Mouse (Mus musculus) splenic B cell, adult 2 months (primary cell): ENCODE data around the gene Kri1.
"Not testable (repeated sequence)": the region's sequence is repeated elsewhere in the genome, so short reads cannot be mapped to it uniquely, and the experiment has no call there.

ENCODE experiments used
- DNase-seq: peaks from one replicate; pipeline ENCODE4 v3.0.0-alpha.2; 2011; ENCODE audit warnings: low read depth, low spot score
- H3K27me3 ChIP-seq: 2 replicates; pipeline ENCODE4 v1.6.1; 2012; ENCODE audit warnings: mild to moderate bottlenecking, low read length, moderate library complexity, mixed read lengths; ENCODE audit not compliant: control insufficient read depth, poor library complexity, insufficient read depth, severe bottlenecking
- H3K36me3 ChIP-seq: 2 replicates; pipeline ENCODE4 v1.6.1; 2012; ENCODE audit warnings: mild to moderate bottlenecking, low read length, moderate library complexity, mixed read lengths; ENCODE audit not compliant: control insufficient read depth, poor library complexity, insufficient read depth, severe bottlenecking

The Kri1 gene

GRCm38 (mm10) chr9:21233805-21234204 is 54.0 kb downstream of the Kri1 start:
- no peak for DNase-seq
- peaks cover 12% of the 10 kb centered on the region for H3K36me3 ChIP-seq
- H3K27me3 ChIP-seq: no peaks in the 10 kb centered on the region

DNA sequence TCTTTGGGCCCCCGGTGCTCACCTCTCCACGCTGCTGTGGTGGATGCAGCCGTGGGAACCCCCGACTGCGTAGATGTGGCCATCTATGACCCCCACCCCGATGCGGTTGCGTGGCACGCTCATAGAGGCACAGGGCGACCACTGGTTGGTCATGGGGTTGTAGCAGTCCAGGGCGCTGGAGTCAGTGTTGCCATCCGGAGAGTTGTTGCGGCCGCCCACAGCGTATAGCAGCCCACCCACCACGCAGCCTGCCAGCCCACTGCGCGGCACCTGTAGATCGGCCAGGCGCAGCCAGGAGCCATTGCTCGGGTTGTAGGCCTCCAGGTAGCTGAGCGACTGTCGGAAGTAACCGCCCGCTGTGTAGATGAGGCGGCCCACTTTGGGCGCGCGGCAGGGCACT is 54.4 kb downstream of the Kri1 start:
- Histone ChIP-seq H3K27me3 (no peaks in the 10 kb centered on the region), H3K36me3 (peaks cover 12% of the 10 kb centered on the region)
- DNase-seq: no peak

- DNase-seq: no peak
- no peaks in the 10 kb centered on the region for H3K27me3 ChIP-seq
- H3K36me3 ChIP-seq: peaks cover 12% of the 10 kb centered on the region
Observed at GRCm38 (mm10) chr9:21232867-21233266, 54.9 kb downstream of the Kri1 start.

DNA sequence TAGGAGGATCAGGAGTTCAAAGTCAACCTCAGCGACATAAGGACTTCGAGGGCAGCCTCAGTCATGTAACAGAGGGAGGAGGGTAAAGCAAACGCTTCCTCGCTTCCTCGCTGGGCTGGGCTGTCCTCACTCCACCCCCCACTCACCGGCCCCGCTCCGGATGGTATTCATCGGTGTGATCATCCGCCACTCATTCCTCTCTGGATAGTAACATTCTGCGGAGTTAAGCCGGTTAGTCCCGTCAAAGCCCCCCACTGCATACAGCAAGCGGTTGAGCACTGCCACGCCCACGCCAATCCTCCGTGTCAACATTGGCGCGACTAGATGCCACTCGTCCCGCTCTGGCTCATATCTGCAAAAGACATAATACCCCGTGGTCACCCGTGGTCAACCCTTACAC is 56.2 kb downstream of the Kri1 start:
- no peaks in the 10 kb centered on the region for H3K27me3 ChIP-seq
- peaks cover 12% of the 10 kb centered on the region for H3K36me3 ChIP-seq
- no peak for DNase-seq

DNA sequence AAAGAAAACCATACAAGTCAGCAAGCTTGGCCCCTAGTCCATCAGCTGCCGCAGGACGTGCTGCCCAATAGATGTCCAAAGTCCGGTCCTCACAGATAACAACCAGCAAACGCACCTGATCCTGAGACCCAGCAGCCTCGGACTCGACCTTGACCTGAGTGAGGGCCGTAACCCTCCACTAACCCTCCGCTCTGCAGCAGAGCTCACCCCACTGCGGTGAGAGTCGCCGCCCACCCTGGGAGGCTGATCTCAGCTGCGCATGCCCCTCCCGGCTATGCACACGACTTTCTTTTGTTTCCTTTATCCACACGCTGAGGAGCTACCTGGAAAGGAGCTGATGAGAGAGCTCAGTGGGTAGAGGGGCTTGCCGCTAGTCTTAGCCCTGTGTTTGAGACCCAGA is 60.4 kb downstream of the Kri1 start:
- no peak for DNase-seq
- Histone ChIP-seq H3K36me3 (peaks cover 2% of the 10 kb centered on the region; the same call in 1 of the 2 replicates), H3K27me3 (no peaks in the 10 kb centered on the region)

DNA sequence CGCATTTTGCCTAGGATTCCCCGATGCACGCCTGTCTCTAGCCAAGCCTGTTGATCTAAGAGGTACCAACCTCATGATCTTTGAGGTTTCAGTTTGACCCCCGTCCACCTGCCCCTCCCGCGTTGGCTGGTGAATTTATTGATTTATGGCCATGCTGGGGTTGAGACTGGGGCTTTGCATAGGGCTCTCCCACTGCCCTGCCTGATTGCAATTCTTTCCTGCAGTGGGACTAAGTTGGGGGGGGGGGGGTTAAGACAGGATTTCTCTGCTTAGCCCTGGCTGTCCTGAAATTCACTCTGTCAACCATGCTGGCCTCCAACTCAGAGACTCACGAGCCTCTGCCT is 62.4 kb downstream of the Kri1 start:
- DNase-seq: no peak
- Histone ChIP-seq H3K27me3 (no peaks in the 10 kb centered on the region), H3K36me3 (no peaks in the 10 kb centered on the region)

- Histone ChIP-seq H3K36me3 (no peaks in the 10 kb centered on the region), H3K27me3 (no peaks in the 10 kb centered on the region)
- peak; percentile 42 for DNase-seq
Observed at GRCm38 (mm10) chr9:21224576-21225414, 63.0 kb downstream of the Kri1 start.

GRCm38 (mm10) chr9:21223906-21224305 is 63.9 kb downstream of the Kri1 start:
- Histone ChIP-seq H3K27me3 (no peaks in the 10 kb centered on the region), H3K36me3 (no peaks in the 10 kb centered on the region)
- DNase-seq: no peak

GRCm38 (mm10) chr9:21223490-21223889 is 64.3 kb downstream of the Kri1 start:
- not testable (repeated sequence) for H3K27me3 ChIP-seq, DNase-seq, H3K36me3 ChIP-seq
